Mouse (Mus musculus) heart, postnatal 10 days (tissue): ENCODE measurements around the gene Gm20489. TPM values are rescaled to one million over a fixed set of nuclear protein-coding genes. Genes with fewer than 3 reads are reported as not detected.

Experiments
- DNase-seq, 2 experiments: peaks; one replicate each; pipeline ENCODE4 v3.0.0; 2021
- intact Hi-C: fragments of 180-260 bp; cut with DNase I; formaldehyde crosslinking; loops from one replicate; pipeline ENCODE4 v1.15.1; 2025
- total RNA-seq, 2 experiments: library from RNA; stranded (reverse); gene quantifications; 2 replicates each; pipeline ENCODE4 v1.2.3; 2021

The Gm20489 gene
- total RNA-seq, 2 experiments from 2014 or later: not detected

DNA sequence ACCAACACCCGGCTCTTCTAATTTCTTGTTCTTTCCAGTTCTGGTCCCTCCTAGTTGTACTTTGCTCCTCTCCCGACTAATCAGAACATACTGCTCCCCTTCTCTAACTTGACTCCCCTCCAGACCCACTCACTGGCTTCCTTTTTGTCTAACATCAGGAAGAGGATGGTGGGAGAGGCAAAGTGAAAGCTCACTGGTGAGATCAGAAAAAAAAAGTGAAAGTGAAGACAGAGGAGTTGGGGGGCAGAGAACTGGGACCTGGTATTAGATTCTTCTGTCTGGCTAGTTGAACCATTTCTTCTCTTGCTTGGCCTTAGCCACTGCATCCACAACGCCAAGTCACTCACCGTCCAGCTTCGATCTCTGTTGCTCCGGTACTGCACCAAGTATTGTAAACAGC lies 2.2 kb downstream of the Gm20489 start:
- DNase-seq: no peak
- intact Hi-C loops: no loop called here

DNA sequence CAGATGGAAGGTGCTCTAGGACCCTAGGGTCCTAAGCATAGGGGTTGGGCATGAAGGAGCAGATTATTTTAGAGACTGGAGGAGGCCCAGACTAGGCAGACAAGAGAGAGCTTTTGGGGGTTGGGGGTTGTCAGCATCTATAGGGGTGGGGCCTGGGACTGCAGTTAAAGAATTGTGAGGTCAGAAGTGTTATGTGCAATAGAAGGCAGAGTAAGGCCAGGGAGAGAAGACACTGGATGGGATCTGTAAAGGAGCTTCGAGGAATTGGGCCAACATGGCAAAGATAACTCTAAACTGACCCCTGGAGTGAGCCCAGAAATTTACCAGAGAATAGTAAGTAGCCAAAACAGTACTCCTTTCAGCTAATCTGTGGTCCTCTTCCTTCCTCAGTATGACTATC lies 4.9 kb downstream of the Gm20489 start, which contains the start of gene Gm614:
Gm614 (minus strand) TSS at position 101 of the 400 bp plus-strand sequence.
- intact Hi-C loops: no loop called here
- no peak for DNase-seq

DNA sequence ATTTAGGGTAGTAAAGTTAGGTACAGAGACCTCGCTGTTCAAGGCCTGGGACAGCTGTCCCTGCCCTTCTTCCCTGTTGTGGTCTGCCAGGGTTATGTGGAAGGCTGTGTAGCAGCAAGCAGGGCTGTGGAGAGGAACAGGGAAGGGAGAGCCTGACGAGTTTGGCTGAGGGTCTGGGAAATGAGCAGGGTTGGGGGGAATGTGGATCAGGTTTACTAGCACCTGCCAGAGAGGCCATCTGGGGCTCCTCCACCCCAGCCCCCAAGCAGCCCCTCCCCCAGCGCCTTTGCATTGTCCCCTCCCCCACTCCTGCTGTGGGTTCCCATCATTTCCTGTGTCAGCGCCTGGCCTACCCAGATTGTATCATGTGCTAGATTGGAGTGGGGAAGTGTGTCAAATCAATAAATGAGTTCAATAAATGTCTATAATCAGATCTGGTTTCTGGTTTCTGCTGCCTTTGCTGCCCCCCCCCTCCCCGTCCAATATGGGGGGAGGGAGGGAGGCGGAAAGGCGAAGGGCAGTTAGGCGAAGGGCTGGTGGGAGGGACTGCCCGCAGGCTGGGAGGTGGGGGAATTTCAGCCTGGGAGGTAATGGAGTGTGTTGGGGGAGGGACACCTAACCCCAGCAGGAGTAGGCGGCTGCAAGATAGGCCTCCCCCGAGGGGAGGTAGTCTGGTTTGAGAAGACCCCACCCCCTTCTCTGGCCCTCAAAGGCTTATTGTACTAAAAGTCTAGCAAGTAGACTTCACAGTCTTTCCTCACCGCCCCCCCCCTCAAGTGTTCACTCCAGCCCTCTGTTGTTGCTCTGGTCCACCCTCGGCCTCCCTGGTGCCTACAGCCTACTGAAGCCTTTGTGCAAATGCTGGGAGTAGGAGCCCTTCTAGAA lies 8.1 kb downstream of the Gm20489 start:
- no peak for DNase-seq
- intact Hi-C loops: no loop called here

DNA sequence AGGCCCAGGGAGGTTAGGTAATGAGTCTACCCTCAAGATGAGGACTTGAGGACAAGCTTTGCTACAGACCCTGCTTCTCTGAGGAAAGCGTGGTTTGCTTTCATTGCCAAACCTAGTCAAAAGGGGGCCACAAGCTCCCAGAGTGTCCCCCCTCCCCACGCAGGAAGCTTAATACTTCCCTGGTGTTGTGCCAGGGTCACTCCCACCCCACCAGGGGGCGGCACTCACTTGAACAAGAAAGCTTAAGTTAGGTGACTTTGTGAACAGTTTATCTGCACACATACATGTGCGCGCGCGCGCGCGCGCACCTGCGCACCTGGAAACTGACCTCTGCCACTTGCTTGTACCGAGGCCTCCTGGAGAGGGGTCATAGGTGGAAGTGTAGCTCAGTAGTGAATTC lies 12.2 kb downstream of the Gm20489 start:
- intact Hi-C loops: loop anchor here (10.0 kb wide), 1 partner anchor 122 kb away; no protein-coding TSS in a partner anchor
- no peak for DNase-seq

DNA sequence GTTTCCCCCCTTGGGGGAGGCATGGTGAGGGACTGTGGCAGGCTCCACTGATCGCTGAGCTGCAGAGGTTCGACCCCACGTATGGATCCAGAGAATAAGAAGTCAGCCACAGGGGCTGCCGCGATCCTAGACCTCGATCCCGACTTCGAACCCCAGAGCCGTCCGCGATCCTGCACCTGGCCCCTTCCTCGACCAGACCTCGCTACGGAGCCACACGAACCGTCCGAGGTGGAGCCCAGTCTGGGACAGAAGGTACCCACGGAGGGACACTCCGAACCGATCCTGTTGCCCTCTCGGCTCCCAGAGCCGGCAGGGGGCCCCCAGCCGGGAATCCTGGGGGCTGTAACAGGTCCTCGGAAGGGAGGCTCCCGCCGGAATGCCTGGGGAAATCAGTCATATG lies 14.1 kb downstream of the Gm20489 start:
- DNase-seq: no peak
- intact Hi-C loops: loop anchor here (2.0 to 10.0 kb wide), 2 partner anchors 18 to 120 kb away; no protein-coding TSS in a partner anchor

DNA sequence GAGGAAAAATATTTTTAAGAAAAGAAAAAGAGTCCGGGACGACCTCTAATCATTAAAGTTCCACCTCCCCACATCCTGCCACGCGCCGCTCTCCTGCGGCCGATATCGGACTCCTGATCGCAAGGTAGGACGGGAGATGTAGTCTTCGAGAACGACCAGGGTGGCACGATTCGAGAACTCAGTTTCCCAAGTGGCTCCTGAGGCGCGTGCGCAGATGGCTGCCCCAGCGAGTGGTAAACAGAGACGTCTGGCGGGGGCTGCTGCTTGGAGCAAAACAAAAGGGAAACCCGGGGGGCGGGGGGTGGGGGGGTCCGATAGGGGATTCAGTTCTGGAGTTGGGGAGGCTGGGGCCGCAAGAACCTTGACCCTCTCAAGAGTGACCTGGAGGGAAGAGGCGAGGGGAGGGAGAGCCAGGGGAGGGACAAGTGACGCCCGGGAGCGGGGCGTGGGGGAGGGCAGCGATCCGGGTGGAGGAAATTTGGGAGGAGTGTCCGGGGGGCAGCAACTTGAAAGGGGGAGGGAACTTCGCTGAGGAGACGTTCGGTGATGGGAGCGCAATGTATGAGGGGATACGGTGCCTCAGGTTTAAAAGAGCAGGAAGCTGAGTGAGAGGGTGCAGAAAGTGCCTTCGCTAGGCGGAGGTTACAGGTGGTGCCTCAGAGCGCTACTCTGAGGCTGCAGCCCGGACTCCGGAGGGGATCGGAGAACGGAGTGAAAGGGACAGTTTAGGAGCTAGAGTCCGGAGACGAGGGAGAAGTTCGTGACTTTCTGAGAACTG lies 14.7 kb downstream of the Gm20489 start, which contains the start of gene Foxo4:
Foxo4 (plus strand) TSS at position 577 of the 778 bp plus-strand sequence.
- DNase-seq: peak; percentile 88 to 91
- intact Hi-C loops: loop anchor here (2.0 to 10.0 kb wide), 2 partner anchors 19 to 119 kb away; no protein-coding TSS in a partner anchor

DNA sequence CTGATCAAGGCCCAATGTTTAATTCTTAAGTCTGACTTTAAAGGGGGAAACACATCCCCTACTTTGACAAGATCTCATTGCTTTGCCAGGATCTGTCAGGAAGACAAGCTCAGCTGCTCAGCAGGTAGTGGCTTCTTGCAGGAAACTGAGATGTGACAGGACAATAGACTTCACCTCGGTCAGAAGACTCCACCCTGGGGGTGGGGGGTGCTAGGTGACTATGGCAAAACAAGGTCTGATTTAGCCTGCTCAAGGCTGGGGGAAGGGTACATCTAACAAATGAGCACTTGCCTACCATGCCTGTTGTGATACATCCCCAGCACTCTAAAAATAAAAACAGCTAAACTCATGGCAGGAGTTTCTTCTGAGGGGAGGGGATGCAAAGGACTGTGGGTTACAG lies 23.8 kb downstream of the Gm20489 start:
- intact Hi-C loops: no loop called here
- DNase-seq: no peak

DNA sequence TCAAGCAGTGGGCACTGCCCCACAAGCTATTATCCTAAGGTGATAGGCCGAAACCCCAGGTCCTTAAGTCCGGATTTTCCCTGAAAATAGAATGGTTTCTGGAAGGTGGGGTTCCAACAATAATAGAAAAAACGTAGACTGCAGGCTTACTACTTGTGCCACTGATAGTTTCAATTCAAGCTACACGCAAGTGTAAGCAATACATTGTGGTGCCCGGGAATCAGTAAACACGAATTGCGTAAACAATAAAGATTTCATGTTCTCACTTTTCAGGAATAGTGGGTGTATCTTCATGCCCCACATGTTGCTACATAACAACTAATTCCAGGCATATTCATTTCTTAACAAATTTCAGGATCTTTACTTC lies 46.0 kb downstream of the Gm20489 start:
- DNase-seq: no peak
- intact Hi-C loops: loop anchor here (2.0 kb wide), 1 partner anchor 110 kb away; no protein-coding TSS in a partner anchor

DNA sequence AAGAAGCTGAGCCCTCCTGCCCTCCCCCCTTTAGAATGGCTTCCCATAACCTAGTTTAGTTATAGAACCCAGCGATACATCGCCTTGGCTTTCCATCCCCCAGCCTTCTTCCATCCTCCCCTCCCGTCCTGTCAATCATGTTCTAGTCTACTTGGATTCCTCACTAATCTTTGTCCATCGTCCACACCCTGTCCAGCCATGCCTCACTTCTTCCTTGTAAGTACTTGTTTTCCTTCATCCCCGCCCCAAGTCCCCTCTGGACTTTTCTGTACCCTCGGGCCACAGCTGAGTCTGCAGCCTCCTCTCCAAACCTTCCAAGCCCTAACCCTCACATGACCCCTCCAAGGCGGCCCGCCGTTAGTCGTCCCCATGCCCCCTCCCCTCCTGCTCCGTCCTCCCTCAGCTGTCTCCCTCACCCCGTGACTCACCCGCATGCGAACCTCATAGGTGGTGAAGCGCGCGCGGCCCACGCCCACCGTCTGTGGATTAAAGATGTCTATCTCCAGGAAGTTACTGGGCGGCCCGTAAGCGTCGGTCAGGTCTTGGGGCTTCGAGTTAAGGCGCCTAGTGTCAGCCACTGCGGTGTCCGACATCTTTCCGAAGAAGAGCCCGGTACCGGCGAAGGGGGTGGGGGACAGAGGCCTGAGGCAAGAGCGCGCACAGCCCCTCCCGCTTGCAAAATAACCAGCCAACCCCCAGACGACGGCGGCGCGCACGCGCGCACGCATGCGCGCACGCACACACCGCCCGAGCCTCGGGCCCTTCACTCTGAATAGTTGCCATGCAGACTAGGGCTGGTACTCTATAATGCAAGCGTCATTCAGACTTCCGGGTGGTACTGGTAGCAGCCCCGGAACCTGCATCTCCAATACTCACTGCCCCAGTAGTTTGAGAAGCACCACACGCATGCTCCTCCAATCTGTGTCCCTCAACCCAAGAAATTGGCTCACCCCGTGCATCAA lies 46.7 kb downstream of the Gm20489 start, which contains the start of gene Snx12:
Snx12 (minus strand) TSS at position 730 of the 962 bp plus-strand sequence.
- intact Hi-C loops: loop anchor here (2.0 kb wide), 1 partner anchor 111 kb away; no protein-coding TSS in a partner anchor
- DNase-seq: peak; percentile 89 to 91

Other genes starting within 250 kb of the Gm20489 start
- gene Tex11, start 209.4 kb downstream of the Gm20489 start, total RNA-seq: under 1 TPM; 0.35 to 0.53 TPM
- not detected for gene Slc7a3, start 183.0 kb downstream of the Gm20489 start, total RNA-seq
- 10 to 100 TPM; 46.9 to 48.0 TPM for gene Snx12, start 46.5 kb downstream of the Gm20489 start, total RNA-seq
- 10 to 100 TPM; 30.7 to 35.0 TPM for gene Foxo4, start 14.5 kb downstream of the Gm20489 start, total RNA-seq
- gene Gm614, start 5.0 kb downstream of the Gm20489 start, total RNA-seq: under 1 TPM; 0.36 to 0.62 TPM
- 10 to 100 TPM; 16.8 to 21.4 TPM for gene Il2rg, start 768 bp downstream of the Gm20489 start, total RNA-seq
- gene Med12, start 5.0 kb upstream of the Gm20489 start, total RNA-seq: 10 to 100 TPM; 26.8 to 29.4 TPM
- under 1 TPM; 0.77 to 0.86 TPM for gene Nlgn3, start 30.1 kb upstream of the Gm20489 start, total RNA-seq
- gene Gjb1, start 107.4 kb upstream of the Gm20489 start, total RNA-seq: not detected
- 10 to 100 TPM; 23.7 to 31.0 TPM for gene Zmym3, start 151.8 kb upstream of the Gm20489 start, total RNA-seq
- gene Nono, start 160.3 kb upstream of the Gm20489 start, total RNA-seq: 100 to 1,000 TPM; 134 to 135 TPM
- 100 to 1,000 TPM; 180 to 204 TPM for gene Itgb1bp2, start 180.1 kb upstream of the Gm20489 start, total RNA-seq